ENCODE assay signal across 10 mouse cellular contexts in the genomic region with DNA sequence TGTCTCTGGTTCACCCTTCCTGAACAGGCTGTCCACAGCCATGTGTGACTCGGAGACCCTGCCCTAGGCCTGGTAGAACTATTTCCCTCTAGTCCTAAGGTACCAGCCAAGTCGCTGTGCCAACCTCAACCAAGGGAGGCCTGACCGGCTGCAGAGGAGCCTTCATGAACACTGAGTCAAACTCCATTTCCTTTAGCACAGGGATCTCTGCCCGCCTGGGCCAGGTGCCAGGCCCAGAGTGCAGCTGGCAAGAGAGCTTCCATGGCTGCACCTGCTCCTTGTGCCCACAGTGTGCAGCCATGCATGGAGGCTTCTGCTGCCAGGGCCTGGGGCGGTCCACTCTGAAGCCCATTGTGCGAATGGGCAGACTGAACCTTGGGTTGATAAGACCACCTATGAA. TPM values are rescaled to one million over a fixed set of nuclear protein-coding genes. Genes with fewer than 3 reads are reported as not detected.
DNase-seq lines count a peak whose midpoint lies in the region; ATAC-seq and TF ChIP-seq lines count a peak whose summit lies in the region.
"Had no signal": no experiment of that assay in that cellular context is flagged by ENCODE, and none has a peak within 500 bp of the region (broad histone marks: within the 10 kb centered on the region; RNA-seq: fewer than 3 reads in every experiment).

No protein-coding gene starts in this region.

- TF ChIP-seq CTCF in forebrain, postnatal 0 days (IDR thresholded peaks at IDR 0.05; ENCODE audit: low read depth): no peak

- WGBS in kidney, embryonic 14.5 days: 89% methylated on average over 6 of the region's 6 CpGs
- WGBS in forebrain, postnatal 0 days: 45% methylated on average over 6 of the region's 6 CpGs

- H3K4me2 ChIP-seq in kidney, embryonic 14.5 days (replicated peaks; ENCODE audit: low read depth, low read length): no peak overlapping the region
- no peak overlapping the region for H3K4me2 ChIP-seq in forebrain, postnatal 0 days (ENCODE audit: low read depth)
- H3K4me2 ChIP-seq: stomach, embryonic 15.5 days had no signal

- H3K4me3 ChIP-seq in kidney, embryonic 14.5 days (ENCODE audit: low read length): no peak overlapping the region
- H3K4me3 ChIP-seq in forebrain, postnatal 0 days (ENCODE audit: low read depth, low read length): no peak overlapping the region
- H3K4me3 ChIP-seq: erythroblast, embryonic 14.5 days; stomach, embryonic 15.5 days had no signal

- no peak overlapping the region for H3K27ac ChIP-seq in kidney, embryonic 14.5 days (ENCODE audit: low read depth, low read length)
- peak overlapping the region; percentile 40; the same call in 1 of the 2 replicates for H3K27ac ChIP-seq in forebrain, postnatal 0 days (ENCODE audit: low read depth, low read length)
- H3K27ac ChIP-seq: stomach, embryonic 15.5 days had no signal

- no peaks in the 10 kb centered on the region for H3K9me3 ChIP-seq in kidney, embryonic 14.5 days (ENCODE audit: control insufficient read depth, low read length)
- no peaks in the 10 kb centered on the region for H3K9me3 ChIP-seq in forebrain, postnatal 0 days (ENCODE audit: low read length)
- H3K9me3 ChIP-seq: stomach, embryonic 15.5 days had no signal

- peak; percentile 79 for DNase-seq in kidney, adult 18-20 months
- peak; percentile 81 for DNase-seq in forebrain, postnatal 0 days
- DNase-seq in layer of hippocampus, postnatal 14 days (ENCODE audit: low spot score in 2 of 2): peak; percentile 77 to 85
- DNase-seq in natural killer cell, adult 2 months (ENCODE audit: low spot score in 2 of 2): no peak
- DNase-seq in spleen, postnatal 4 days (ENCODE audit: low spot score in 2 of 2): no peak
- no peak for DNase-seq in embryo, embryonic 10 days (ENCODE audit: low spot score)

- H3K36me3 ChIP-seq in kidney, embryonic 14.5 days (ENCODE audit: control insufficient read depth, insufficient read depth, low read length): no peaks in the 10 kb centered on the region
- H3K36me3 ChIP-seq in forebrain, postnatal 0 days (ENCODE audit: insufficient read depth): no peaks in the 10 kb centered on the region
- H3K36me3 ChIP-seq: stomach, embryonic 15.5 days had no signal

- no peak overlapping the region for H3K9ac ChIP-seq in kidney, embryonic 14.5 days (ENCODE audit: low read depth, low read length)
- no peak overlapping the region for H3K9ac ChIP-seq in forebrain, postnatal 0 days
- H3K9ac ChIP-seq: stomach, embryonic 15.5 days had no signal

- ATAC-seq in kidney, embryonic 14.5 days (ENCODE audit: low FRiP score, low TSS enrichment): no peak
- ATAC-seq in cerebellum, adult (ENCODE audit: insufficient number of reproducible peaks, low FRiP score, low TSS enrichment): peak; percentile 77
- ATAC-seq in forebrain, postnatal 0 days: peak; percentile 81

- H3K27me3 ChIP-seq in kidney, embryonic 14.5 days (ENCODE audit: control insufficient read depth, insufficient read depth, low read length): no peaks in the 10 kb centered on the region
- H3K27me3 ChIP-seq in forebrain, postnatal 0 days (ENCODE audit: insufficient read depth, low read length): no peaks in the 10 kb centered on the region
- H3K27me3 ChIP-seq: stomach, embryonic 15.5 days had no signal

- peaks cover 4% of the 10 kb centered on the region; the same call in 1 of the 2 replicates for H3K4me1 ChIP-seq in kidney, embryonic 14.5 days (ENCODE audit: control insufficient read depth, insufficient read depth, low read length)
- peaks cover 7% of the 10 kb centered on the region for H3K4me1 ChIP-seq in forebrain, postnatal 0 days (ENCODE audit: insufficient read depth)
- H3K4me1 ChIP-seq: stomach, embryonic 15.5 days had no signal

RNA-seq across cellular contexts. Expression of a gene that starts 20.9 kb away (rescaled TPM):
- 0.23 and 0.26 TPM in 2 replicates for polyA plus RNA-seq in kidney, embryonic 14.5 days (2014; fragmentation: Nextera tagmentation; extraction: Ambion mirVana)
- 46.3 and 73.8 TPM in 2 replicates for total RNA-seq in forebrain, postnatal 0 days (2014; rRNA removed)
- 28.3 and 48.4 TPM in 2 replicates for polyA plus RNA-seq in forebrain, postnatal 0 days (2015; fragmentation: Nextera tagmentation; extraction: Ambion mirVana)
- 100 to 1,000 TPM; 202 to 218 TPM for total RNA-seq in layer of hippocampus, postnatal 14 days (2021)
- polyA plus RNA-seq: erythroblast, embryonic 14.5 days had no signal

Comparison
In these comparisons a context has a peak if more than half of its experiments do, and no peak if none do; other contexts are left out.
1. DNase-seq: peak in kidney, adult 18-20 months (single experiment), forebrain, postnatal 0 days (single experiment) and layer of hippocampus, postnatal 14 days (2 of 2); none in natural killer cell, adult 2 months (0 of 2), spleen, postnatal 4 days (0 of 2) and embryo, embryonic 10 days (single experiment).